Mouse (Mus musculus) T-helper 1 cell (primary cell): ENCODE measurements around the gene Prl2b1.

Source experiments
- in situ Hi-C: fragments of 300-600 bp; cut with MboI, MseI; formaldehyde crosslinking; loops from one replicate; pipeline ENCODE4 v1.15.1; 2025; ENCODE audit warnings: high pct_unique_total_duplicates

Prl2b1 gene

GRCm38 (mm10) chr13:27390746-27391145 is at the start of gene Prl2b1:
Gene Prl2b1 (minus strand): TSS chr13:27390846.
- in situ Hi-C loops, result no loop called here

GRCm38 (mm10) chr13:27438588-27438987 is 47.9 kb upstream of the Prl2b1 start, which contains the start of gene Prl8a6:
Gene Prl8a6 (minus strand): TSS chr13:27438688.
- in situ Hi-C loops, result no loop called here

- in situ Hi-C loops, result no loop called here
These were observed 42.5 kb upstream of the Prl2b1 start for GRCm38 (mm10) chr13:27433159-27433558.

GRCm38 (mm10) chr13:27413640-27414039 is 23.0 kb upstream of the Prl2b1 start:
- in situ Hi-C loops, result no loop called here

- in situ Hi-C loops, result no loop called here
These were observed 8.5 kb upstream of the Prl2b1 start for GRCm38 (mm10) chr13:27399061-27399724.

- in situ Hi-C loops, result no loop called here
These were observed 45.3 kb downstream of the Prl2b1 start, which contains the start of gene Prl8a2 for GRCm38 (mm10) chr13:27345373-27345772. Gene Prl8a2 (plus strand): TSS chr13:27345673.

- in situ Hi-C loops, result no loop called here
These were observed 47.8 kb downstream of the Prl2b1 start for GRCm38 (mm10) chr13:27342733-27343275.

- in situ Hi-C loops, result no loop called here
These were observed 55.7 kb downstream of the Prl2b1 start for GRCm38 (mm10) chr13:27334989-27335388.
